Mouse (Mus musculus) midbrain, embryonic 14.5 days (tissue): ENCODE measurements around the gene Cnn2. TPM values are rescaled to one million over a fixed set of nuclear protein-coding genes. Genes with fewer than 3 reads are reported as not detected.

Source experiments
- ATAC-seq: fragments of 200-750 bp; cut with Nextera tagmentation; 2 replicates; pipeline ENCODE4 v1.8.0; 2017; ENCODE audit warnings: moderate number of reproducible peaks, moderate library complexity; ENCODE audit not compliant: low FRiP score, low TSS enrichment
- DNase-seq: peaks from one replicate; pipeline ENCODE4 v3.0.0-alpha.2; 2015
- H3K27ac ChIP-seq: fragments of 300-500 bp; sonication (generic); replicated peaks from 2 replicates; pipeline ENCODE4 v1.5.1; 2014; ENCODE audit warnings: mild to moderate bottlenecking, low read depth, low read length, moderate library complexity
- H3K27me3 ChIP-seq: fragments of 300-500 bp; sonication (generic); 2 replicates; pipeline ENCODE4 v1.6.1; 2014; ENCODE audit warnings: low read length, control low read depth, mixed read lengths; ENCODE audit not compliant: control insufficient read depth, insufficient read depth
- H3K36me3 ChIP-seq: fragments of 300-500 bp; sonication (generic); 2 replicates; pipeline ENCODE4 v1.6.1; 2014; ENCODE audit warnings: low read length, control low read depth; ENCODE audit not compliant: control insufficient read depth, insufficient read depth
- H3K4me1 ChIP-seq: fragments of 300-500 bp; sonication (generic); 2 replicates; pipeline ENCODE4 v1.6.1; 2014; ENCODE audit warnings: mild to moderate bottlenecking, antibody characterized with exemption, low read length, control low read depth; ENCODE audit not compliant: control insufficient read depth, insufficient read depth
- H3K4me2 ChIP-seq: fragments of 300-500 bp; sonication (generic); 2 replicates; pipeline ENCODE4 v1.6.1; 2014; ENCODE audit warnings: mild to moderate bottlenecking, low read length, moderate library complexity
- H3K4me3 ChIP-seq: fragments of 300-500 bp; sonication (generic); replicated peaks from 2 replicates; pipeline ENCODE4 v1.5.1; 2014; ENCODE audit warnings: low read depth, low read length
- H3K9ac ChIP-seq: fragments of 300-500 bp; sonication (generic); replicated peaks from 2 replicates; pipeline ENCODE4 v1.6.1; 2014; ENCODE audit warnings: mild to moderate bottlenecking, low read length, moderate library complexity
- H3K9me3 ChIP-seq: fragments of 300-500 bp; sonication (generic); 2 replicates; pipeline ENCODE4 v1.6.1; 2016; ENCODE audit warnings: low read length, control low read depth, mixed read lengths; ENCODE audit not compliant: control insufficient read depth
- WGBS: fragments of 180-500 bp; shearing (Covaris S2); extraction: QIAGEN DNeasy Blood & Tissue Kit; methylation state at CpG from one replicate; pipeline ENCODE4 v1.1.7; 2014; 5-methylcytosine and 5-hydroxymethylcytosine counted together
- polyA plus RNA-seq: library from polyadenylated mRNA; unstranded; fragments of >200 nt; fragmentation: Nextera tagmentation; extraction: Ambion mirVana; gene quantifications from 2 replicates; pipeline ENCODE4 v1.2.1, GENCODE M21; 2014

Cnn2 gene
- polyA plus RNA-seq, 1 experiment from 2014 or later: 35.0 TPM

DNA sequence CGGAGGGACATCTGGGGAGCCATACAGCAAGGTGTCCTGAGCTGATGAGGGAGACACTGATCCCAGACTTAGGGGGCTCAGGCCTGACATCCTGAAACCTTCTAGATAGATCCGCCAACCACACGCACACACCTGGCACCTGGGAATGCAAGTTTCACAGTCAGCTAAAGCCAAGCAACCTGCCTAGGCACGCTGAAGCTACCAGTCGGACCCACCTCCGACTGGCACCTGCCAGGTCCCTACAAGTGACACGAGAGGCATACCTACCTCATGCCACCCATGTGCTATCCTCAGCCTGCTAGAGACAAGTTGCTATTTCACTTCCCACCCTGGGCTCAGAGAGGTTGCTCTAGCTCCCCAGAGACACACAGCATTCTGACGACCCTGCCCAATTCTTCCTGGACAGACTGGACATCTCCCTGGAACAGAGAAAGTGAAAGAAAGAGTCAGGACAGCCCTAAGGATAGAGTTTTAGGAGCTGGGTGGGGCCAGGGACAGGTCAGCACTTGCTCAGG, 945 bp downstream of the Cnn2 start:
- Histone ChIP-seq H3K27me3 (peaks cover 38% of the 10 kb centered on the region), H3K4me2 (peak overlapping the region; percentile 46), H3K36me3 (no peaks in the 10 kb centered on the region), H3K4me3 (peak overlapping the region; percentile 32), H3K27ac (no peak overlapping the region), H3K9me3 (peaks cover 3% of the 10 kb centered on the region; the same call in 1 of the 2 replicates), H3K9ac (no peak overlapping the region), H3K4me1 (peaks cover 5% of the 10 kb centered on the region; the same call in 1 of the 2 replicates)
- WGBS: 39% methylated on average over 8 of the region's 8 CpGs
- ATAC-seq (no peak), DNase-seq (no peak)

- no peak overlapping the region for H3K4me3 ChIP-seq
- WGBS: 16% methylated on average over 14 of the region's 15 CpGs
- ATAC-seq: no peak
- H3K9ac ChIP-seq: no peak overlapping the region
- H3K27ac ChIP-seq: no peak overlapping the region
- H3K4me1 ChIP-seq: peaks cover 5% of the 10 kb centered on the region; the same call in 1 of the 2 replicates
- peaks cover 3% of the 10 kb centered on the region; the same call in 1 of the 2 replicates for H3K9me3 ChIP-seq
- peaks cover 38% of the 10 kb centered on the region for H3K27me3 ChIP-seq
- no peaks in the 10 kb centered on the region for H3K36me3 ChIP-seq
- no peak for DNase-seq
- H3K4me2 ChIP-seq: no peak overlapping the region
Measured at GRCm38 (mm10) chr10:79989870-79990269, 1.5 kb downstream of the Cnn2 start.

DNA sequence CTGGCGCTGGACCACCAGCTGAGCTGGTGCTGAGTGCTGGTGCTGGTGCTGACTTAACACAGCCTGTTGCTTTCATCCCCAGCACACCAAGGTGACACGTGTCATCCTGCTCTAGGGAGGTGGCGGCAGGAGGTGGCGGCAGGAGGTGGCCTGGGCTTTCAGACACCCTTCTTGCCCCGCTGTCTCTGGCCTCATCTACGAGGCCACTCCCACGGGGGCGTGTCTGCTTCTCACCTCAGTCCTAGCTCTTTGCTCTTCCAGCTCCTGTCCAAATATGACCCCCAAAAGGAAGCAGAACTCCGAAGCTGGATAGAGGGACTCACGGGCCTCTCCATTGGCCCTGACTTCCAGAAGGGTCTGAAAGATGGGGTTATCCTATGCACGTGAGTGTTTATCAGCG, 2.7 kb downstream of the Cnn2 start:
- Histone ChIP-seq H3K36me3 (no peaks in the 10 kb centered on the region), H3K27ac (no peak overlapping the region), H3K4me3 (no peak overlapping the region), H3K4me2 (no peak overlapping the region), H3K9ac (no peak overlapping the region), H3K9me3 (peaks cover 3% of the 10 kb centered on the region; the same call in 1 of the 2 replicates), H3K4me1 (peaks cover 3% of the 10 kb centered on the region; the same call in 1 of the 2 replicates), H3K27me3 (peaks cover 38% of the 10 kb centered on the region)
- WGBS: 54% methylated on average over 12 of the region's 12 CpGs
- DNase-seq (no peak), ATAC-seq (no peak)

- Histone ChIP-seq H3K4me1 (no peaks in the 10 kb centered on the region; the same call in 1 of the 2 replicates), H3K27me3 (peaks cover 38% of the 10 kb centered on the region), H3K9me3 (peaks cover 3% of the 10 kb centered on the region; the same call in 1 of the 2 replicates), H3K4me3 (no peak overlapping the region), H3K36me3 (no peaks in the 10 kb centered on the region), H3K27ac (no peak overlapping the region), H3K9ac (no peak overlapping the region), H3K4me2 (no peak overlapping the region)
- DNase-seq (no peak), ATAC-seq (no peak)
- WGBS: 85% methylated on average over 6 of the region's 6 CpGs
Measured at GRCm38 (mm10) chr10:79991548-79991947, 3.2 kb downstream of the Cnn2 start.

DNA sequence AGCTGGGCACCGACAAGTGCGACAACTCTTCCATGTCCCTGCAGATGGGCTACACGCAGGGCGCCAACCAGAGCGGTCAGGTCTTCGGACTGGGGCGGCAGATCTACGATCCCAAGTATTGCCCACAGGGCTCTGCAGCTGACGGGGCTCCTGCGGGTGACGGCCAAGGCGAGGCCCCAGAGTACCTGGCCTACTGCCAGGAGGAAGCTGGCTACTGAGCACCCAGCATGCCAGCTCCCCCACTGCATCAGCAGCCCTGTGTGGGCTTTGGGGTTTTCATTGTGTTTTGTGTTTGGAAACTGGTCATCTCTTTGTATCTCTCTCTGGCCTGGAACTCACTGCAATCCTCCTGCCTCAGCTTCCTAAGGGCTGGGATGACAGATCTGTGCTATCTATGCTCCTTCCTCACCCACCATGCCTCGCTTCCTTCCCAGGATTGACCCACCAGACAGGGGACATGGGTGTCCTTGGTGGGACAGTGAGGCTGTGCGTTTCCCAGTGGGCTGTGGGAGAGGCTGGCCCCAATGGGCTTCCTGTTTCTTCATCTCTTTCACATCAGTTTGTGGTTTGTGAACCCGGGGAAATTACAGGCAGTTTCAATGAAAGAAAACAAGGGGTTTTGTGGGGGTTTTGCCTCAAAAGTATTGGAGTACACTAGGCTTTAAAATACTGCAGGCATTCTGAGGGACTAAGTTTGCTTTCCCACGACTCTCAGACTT, 6.2 kb downstream of the Cnn2 start:
- Histone ChIP-seq H3K9ac (no peak overlapping the region), H3K36me3 (no peaks in the 10 kb centered on the region), H3K4me3 (no peak overlapping the region), H3K4me1 (peaks cover 12% of the 10 kb centered on the region), H3K4me2 (no peak overlapping the region), H3K27me3 (peaks cover 20% of the 10 kb centered on the region), H3K27ac (no peak overlapping the region), H3K9me3 (peaks cover 3% of the 10 kb centered on the region; the same call in 1 of the 2 replicates)
- ATAC-seq (no peak), DNase-seq (no peak)
- WGBS: 86% methylated on average over 16 of the region's 16 CpGs

DNA sequence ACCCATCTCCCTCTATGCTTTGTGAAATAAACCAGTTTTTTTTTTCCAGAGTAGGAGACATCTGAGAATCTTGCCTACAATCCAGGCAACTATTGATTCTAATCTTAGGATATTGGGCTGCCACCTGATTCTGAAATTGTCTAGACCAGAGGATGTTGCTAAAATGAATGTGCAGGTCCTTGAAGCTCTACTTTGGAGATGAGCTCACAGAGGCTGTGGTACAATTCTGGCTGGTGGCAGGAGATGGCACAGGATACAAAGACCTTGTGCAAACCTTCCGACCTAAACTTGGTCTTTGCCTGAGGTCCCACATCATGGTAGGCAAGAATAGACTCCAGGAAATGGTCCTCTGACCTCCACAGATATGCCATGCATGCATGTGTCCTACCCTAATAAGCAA, 7.3 kb downstream of the Cnn2 start:
- no peaks in the 10 kb centered on the region for H3K36me3 ChIP-seq
- no peak for ATAC-seq
- H3K4me3 ChIP-seq: no peak overlapping the region
- H3K4me2 ChIP-seq: peak overlapping the region; percentile 16; the same call in 1 of the 2 replicates
- H3K27ac ChIP-seq: peak overlapping the region; percentile 8; the same call in 1 of the 2 replicates
- DNase-seq: no peak
- H3K9me3 ChIP-seq: peaks cover 3% of the 10 kb centered on the region; the same call in 1 of the 2 replicates
- 83% methylated on average over 1 of the region's 1 CpGs for WGBS
- no peak overlapping the region for H3K9ac ChIP-seq
- peaks cover 17% of the 10 kb centered on the region for H3K27me3 ChIP-seq
- peaks cover 12% of the 10 kb centered on the region for H3K4me1 ChIP-seq

GRCm38 (mm10) chr10:79996272-79997033, 8.1 kb downstream of the Cnn2 start, which contains the start of gene Abca7:
Gene Abca7, plus strand, starts transcription at chr10:79996494.
- H3K27me3 ChIP-seq: peaks cover 13% of the 10 kb centered on the region; the same call in 1 of the 2 replicates
- ATAC-seq: peak; percentile 89
- no peaks in the 10 kb centered on the region for H3K36me3 ChIP-seq
- H3K27ac ChIP-seq: peak within 1 kb of the TSS; percentile 61
- peaks cover 12% of the 10 kb centered on the region for H3K4me1 ChIP-seq
- peak; percentile 99 for DNase-seq
- peak within 1 kb of the TSS; percentile 71 for H3K4me2 ChIP-seq
- peak within 1 kb of the TSS; percentile 39 for H3K4me3 ChIP-seq
- WGBS: under 1% methylated on average over 34 of the region's 34 CpGs
- peak within 1 kb of the TSS; percentile 47 for H3K9ac ChIP-seq
- peaks cover 3% of the 10 kb centered on the region; the same call in 1 of the 2 replicates for H3K9me3 ChIP-seq

- Histone ChIP-seq H3K27ac (peak overlapping the region; percentile 61), H3K4me1 (peaks cover 12% of the 10 kb centered on the region), H3K27me3 (peaks cover 16% of the 10 kb centered on the region), H3K9ac (peak overlapping the region; percentile 47), H3K9me3 (no peaks in the 10 kb centered on the region), H3K36me3 (no peaks in the 10 kb centered on the region), H3K4me3 (peak overlapping the region; percentile 39), H3K4me2 (peak overlapping the region; percentile 71)
- WGBS: under 1% methylated on average over 35 of the region's 35 CpGs
- DNase-seq (peak; percentile 93), ATAC-seq (peak; percentile 78)
Measured at GRCm38 (mm10) chr10:79997034-79997760, 8.8 kb downstream of the Cnn2 start.
